Comparison of ENCODE assay signal across 9 mouse cellular contexts in the genomic region with DNA sequence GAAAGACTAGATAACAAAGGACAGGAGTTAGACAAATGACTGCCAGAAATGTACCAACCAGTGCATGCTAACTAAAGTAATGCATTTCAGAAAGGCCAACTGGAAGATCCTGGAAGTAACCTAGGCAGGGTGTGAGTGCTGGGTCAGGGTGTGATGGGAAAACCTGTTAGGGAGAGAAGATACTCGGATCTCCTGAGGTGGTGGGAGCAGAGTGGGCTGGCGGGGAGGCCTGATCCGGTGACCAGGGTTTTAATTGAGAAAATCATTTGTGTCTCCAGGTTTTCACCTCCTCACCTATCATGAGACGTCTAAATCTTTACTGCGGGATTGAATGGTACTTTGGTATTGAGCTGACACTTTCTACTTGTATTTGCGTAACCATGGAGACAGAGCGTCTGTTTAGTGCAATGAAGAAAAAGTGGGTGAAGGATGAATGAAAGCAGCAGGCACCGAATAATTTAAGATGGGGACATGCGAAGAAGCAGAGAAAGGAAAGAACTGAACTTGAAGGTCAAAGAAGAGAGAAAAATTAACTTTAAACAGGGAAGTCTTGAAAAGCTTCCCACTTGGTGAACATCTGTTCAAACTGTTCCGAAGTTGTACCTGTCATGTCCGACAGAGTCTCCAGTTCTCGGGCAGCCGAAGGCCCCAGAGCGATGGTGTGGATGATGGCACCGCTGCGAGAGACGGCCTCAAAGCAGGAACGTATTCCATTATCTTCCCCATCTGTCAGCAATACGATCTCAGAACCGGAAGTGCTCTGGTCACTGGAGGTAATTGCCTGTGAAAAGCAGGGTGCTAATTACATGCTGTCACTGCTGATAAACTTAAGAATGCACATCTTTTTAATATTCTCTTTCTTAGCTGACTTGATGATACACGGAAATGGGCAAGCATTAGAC. TPM values are rescaled to one million over a fixed set of nuclear protein-coding genes. Genes with fewer than 3 reads are reported as not detected.
DNase-seq lines count a peak whose midpoint lies in the region; ATAC-seq and TF ChIP-seq lines count a peak whose summit lies in the region.
"Not testable (repeated sequence)": the region's sequence is repeated elsewhere in the genome, so short reads cannot be mapped to it uniquely, and the experiment has no call there.
"Had no signal": no experiment of that assay in that cellular context is flagged by ENCODE, and none has a peak within 500 bp of the region (broad histone marks: within the 10 kb centered on the region; RNA-seq: fewer than 3 reads in every experiment).

No protein-coding gene starts in this region.

- not testable (repeated sequence) for TF ChIP-seq CTCF in MEL (IDR thresholded peaks at IDR 0.05 in 2 of 3, conservative IDR thresholded peaks at IDR 0.05 in 1 of 3; ENCODE audit: control insufficient read depth in 1 of 3, insufficient read depth in 1 of 3, low read depth in 2 of 3, low read length in 3 of 3, poor library complexity in 1 of 3, severe bottlenecking in 1 of 3); hindbrain, postnatal 0 days (IDR thresholded peaks at IDR 0.05; ENCODE audit: low read depth)

- not testable (repeated sequence) for H3K27me3 ChIP-seq in MEL (ENCODE audit: control insufficient read depth in 1 of 2, insufficient read depth in 2 of 2, low read length in 2 of 2); forebrain, embryonic 14.5 days (replicated peaks; ENCODE audit: control insufficient read depth, insufficient read depth, low read length); hindbrain, embryonic 11.5 days (ENCODE audit: control insufficient read depth, insufficient read depth, low read length); hindbrain, postnatal 0 days (ENCODE audit: insufficient read depth, low read length); midbrain, embryonic 14.5 days (ENCODE audit: control insufficient read depth, insufficient read depth, low read length); neural tube, embryonic 12.5 days (replicated peaks)

- not testable (repeated sequence) for H3K36me3 ChIP-seq in MEL (ENCODE audit: control insufficient read depth in 1 of 2, insufficient read depth in 2 of 2, low read length in 2 of 2); forebrain, embryonic 14.5 days (ENCODE audit: control insufficient read depth, insufficient read depth, low read length); hindbrain, embryonic 11.5 days (ENCODE audit: control insufficient read depth, insufficient read depth, low read length); hindbrain, postnatal 0 days (ENCODE audit: insufficient read depth, low read length); midbrain, embryonic 14.5 days (ENCODE audit: control insufficient read depth, insufficient read depth, low read length); neural tube, embryonic 12.5 days

- H3K9ac ChIP-seq in MEL (ENCODE audit: control insufficient read depth, low read depth, low read length, poor library complexity, severe bottlenecking); forebrain, embryonic 14.5 days (ENCODE audit: low read length); hindbrain, embryonic 11.5 days (ENCODE audit: low read depth, low read length); hindbrain, postnatal 0 days (replicated peaks; ENCODE audit: low read length); midbrain, embryonic 14.5 days (replicated peaks; ENCODE audit: low read length); neural tube, embryonic 12.5 days: not testable (repeated sequence)

- not testable (repeated sequence) for H3K4me1 ChIP-seq in MEL (ENCODE audit: control insufficient read depth in 1 of 2, insufficient read depth in 2 of 2, low read length in 2 of 2); forebrain, embryonic 14.5 days (ENCODE audit: control insufficient read depth, insufficient read depth, low read length); hindbrain, embryonic 11.5 days (replicated peaks; ENCODE audit: control insufficient read depth, insufficient read depth, low read length); hindbrain, postnatal 0 days (ENCODE audit: insufficient read depth, low read length); midbrain, embryonic 14.5 days (ENCODE audit: control insufficient read depth, insufficient read depth, low read length); neural tube, embryonic 12.5 days

- H3K4me3 ChIP-seq in MEL (ENCODE audit: control insufficient read depth in 1 of 2, insufficient read depth in 1 of 2, low read depth in 2 of 2, low read length in 2 of 2); forebrain, embryonic 14.5 days (ENCODE audit: low read depth, low read length); hindbrain, embryonic 11.5 days (ENCODE audit: low read depth, low read length); hindbrain, postnatal 0 days (ENCODE audit: low read length); midbrain, embryonic 14.5 days (replicated peaks; ENCODE audit: low read depth, low read length); neural tube, embryonic 12.5 days: not testable (repeated sequence)

- H3K4me2 ChIP-seq in forebrain, embryonic 14.5 days (ENCODE audit: low read length); hindbrain, embryonic 11.5 days (replicated peaks; ENCODE audit: low read depth, low read length); midbrain, embryonic 14.5 days (ENCODE audit: low read length); neural tube, embryonic 12.5 days (replicated peaks): not testable (repeated sequence)
- peak overlapping the region; percentile 16; the same call in 1 of the 2 replicates for H3K4me2 ChIP-seq in hindbrain, postnatal 0 days (ENCODE audit: low read depth, low read length)

- not testable (repeated sequence) for TF ChIP-seq EP300 in MEL (IDR thresholded peaks at IDR 0.05; ENCODE audit: low read depth in 1 of 2, low read length in 2 of 2)

- 41% methylated on average over 18 of the region's 21 CpGs for WGBS in forebrain, embryonic 14.5 days
- WGBS in hindbrain, embryonic 11.5 days: 62% methylated on average over 17 of the region's 21 CpGs
- WGBS in hindbrain, postnatal 0 days: 42% methylated on average over 18 of the region's 21 CpGs
- 43% methylated on average over 18 of the region's 21 CpGs for WGBS in midbrain, embryonic 14.5 days
- WGBS in neural tube, embryonic 12.5 days: 49% methylated on average over 20 of the region's 21 CpGs

- peak; percentile 83 for ATAC-seq in forebrain, embryonic 14.5 days
- peak; percentile 35; the same call in 1 of the 2 replicates for ATAC-seq in hindbrain, embryonic 11.5 days (ENCODE audit: low FRiP score)
- ATAC-seq in hindbrain, postnatal 0 days: 0 out of 2 replicates have a peak, but pooled peaks have one; percentile 45
- peak; percentile 50 for ATAC-seq in megakaryocyte progenitor cell, adult 5-6 weeks (replicated peaks; ENCODE audit: poor library complexity)
- peak; percentile 43 for ATAC-seq in midbrain, embryonic 14.5 days (ENCODE audit: low FRiP score, low TSS enrichment)
- peak; percentile 58; the same call in 1 of the 2 replicates for ATAC-seq in neural tube, embryonic 12.5 days (ENCODE audit: low FRiP score, low read depth)

- TF ChIP-seq RAD21 in MEL (IDR thresholded peaks at IDR 0.05; ENCODE audit: low read depth, low read length): not testable (repeated sequence)

- H3K27ac ChIP-seq in MEL (ENCODE audit: control insufficient read depth, low read depth, low read length); forebrain, embryonic 14.5 days (ENCODE audit: low read depth, low read length); hindbrain, embryonic 11.5 days (ENCODE audit: low read depth, low read length); hindbrain, postnatal 0 days; midbrain, embryonic 14.5 days (replicated peaks; ENCODE audit: low read depth, low read length); neural tube, embryonic 12.5 days: not testable (repeated sequence)

- not testable (repeated sequence) for H3K9me3 ChIP-seq in MEL (replicated peaks; ENCODE audit: insufficient read depth, low read length); forebrain, embryonic 14.5 days (replicated peaks; ENCODE audit: control insufficient read depth, low read length); hindbrain, embryonic 11.5 days (ENCODE audit: control insufficient read depth, low read length); hindbrain, postnatal 0 days (ENCODE audit: low read length); midbrain, embryonic 14.5 days (ENCODE audit: control insufficient read depth, low read length); neural tube, embryonic 12.5 days

- H3K79me2 ChIP-seq in MEL (ENCODE audit: control insufficient read depth, insufficient read depth, low read length, poor library complexity): not testable (repeated sequence)

- DNase-seq in MEL (ENCODE audit: low read depth, low spot score): peak; percentile 23
- DNase-seq in forebrain, embryonic 14.5 days (ENCODE audit: low spot score): peak; percentile 32
- DNase-seq in hindbrain, embryonic 11.5 days (ENCODE audit: low spot score): peak; percentile 9
- not testable (repeated sequence) for DNase-seq in hindbrain, postnatal 0 days (ENCODE audit: low spot score); midbrain, embryonic 14.5 days
- peak; percentile 37 for DNase-seq in retina, postnatal 1 day

- TF ChIP-seq POLR2A in MEL (IDR thresholded peaks at IDR 0.05; ENCODE audit: control insufficient read depth in 1 of 2, insufficient read depth in 1 of 2, low read depth in 1 of 2, low read length in 2 of 2, poor library complexity in 1 of 2): not testable (repeated sequence)

RNA-seq across cellular contexts. Expression of a gene that starts 11.5 kb away (rescaled TPM):
- 0.07 and 0.12 TPM in 2 replicates for total RNA-seq in MEL (2012; rRNA removed)
- under 1 TPM in 1 of 2 experiments, not detected in 1; 0.40 TPM for polyA plus RNA-seq in MEL (2012; ENCODE audit: insufficient read depth in 1 of 2, insufficient read length in 2 of 2, low read depth in 1 of 2, low replicate concordance in 2 of 2, missing spikeins in 1 of 2)
- 0.38 and 0.47 TPM in 2 replicates for polyA plus RNA-seq in forebrain, embryonic 14.5 days (2014; fragmentation: Nextera tagmentation; extraction: Ambion mirVana)
- polyA plus RNA-seq in hindbrain, embryonic 11.5 days (2014; fragmentation: Nextera tagmentation; extraction: Ambion mirVana): 0.06 TPM in 1 of 2 replicates, not detected in the other
- total RNA-seq in hindbrain, postnatal 0 days (2014; rRNA removed): 0.21 and 0.32 TPM in 2 replicates
- 0.36 and 0.47 TPM in 2 replicates for polyA plus RNA-seq in hindbrain, postnatal 0 days (2015; fragmentation: Nextera tagmentation; extraction: Ambion mirVana)
- total RNA-seq in megakaryocyte progenitor cell, adult 5-6 weeks (2015): 1.7 and 2.0 TPM in 2 replicates
- total RNA-seq in megakaryocyte progenitor cell, adult 5-6 weeks (2017): 0.92 and 2.3 TPM in 2 replicates
- 0.18 and 0.25 TPM in 2 replicates for polyA plus RNA-seq in midbrain, embryonic 14.5 days (2014; fragmentation: Nextera tagmentation; extraction: Ambion mirVana)
- 0.19 and 0.26 TPM in 2 replicates for polyA plus RNA-seq in neural tube, embryonic 12.5 days (2016; fragmentation: Nextera tagmentation; extraction: Ambion mirVana)
- total RNA-seq: monocyte, adult 5-6 weeks had no signal

RNA-seq across cellular contexts. Expression of a gene that starts 29.2 kb away (rescaled TPM):
- 33.9 and 39.6 TPM in 2 replicates for total RNA-seq in MEL (2012; rRNA removed)
- 10 to 100 TPM; 61.9 to 89.2 TPM for polyA plus RNA-seq in MEL (2012; ENCODE audit: insufficient read depth in 1 of 2, insufficient read length in 2 of 2, low read depth in 1 of 2, low replicate concordance in 2 of 2, missing spikeins in 1 of 2)
- polyA plus RNA-seq in forebrain, embryonic 14.5 days (2014; fragmentation: Nextera tagmentation; extraction: Ambion mirVana): 84.7 and 99.5 TPM in 2 replicates
- 108 and 116 TPM in 2 replicates for polyA plus RNA-seq in hindbrain, embryonic 11.5 days (2014; fragmentation: Nextera tagmentation; extraction: Ambion mirVana)
- 61.3 and 89.1 TPM in 2 replicates for total RNA-seq in hindbrain, postnatal 0 days (2014; rRNA removed)
- polyA plus RNA-seq in hindbrain, postnatal 0 days (2015; fragmentation: Nextera tagmentation; extraction: Ambion mirVana): 118 and 122 TPM in 2 replicates
- total RNA-seq in megakaryocyte progenitor cell, adult 5-6 weeks (2015): 54.3 and 70.0 TPM in 2 replicates
- 25.5 and 30.3 TPM in 2 replicates for total RNA-seq in megakaryocyte progenitor cell, adult 5-6 weeks (2017)
- polyA plus RNA-seq in midbrain, embryonic 14.5 days (2014; fragmentation: Nextera tagmentation; extraction: Ambion mirVana): 110 and 119 TPM in 2 replicates
- 124 TPM in 2 replicates for polyA plus RNA-seq in neural tube, embryonic 12.5 days (2016; fragmentation: Nextera tagmentation; extraction: Ambion mirVana)
